Mouse (Mus musculus) heart, postnatal 0 days (tissue): Measurements from ENCODE around the gene Mpped1. TPM values are rescaled to one million over a fixed set of nuclear protein-coding genes. Genes with fewer than 3 reads are reported as not detected.

Experiments used
- ATAC-seq: fragments of 200-750 bp; cut with Nextera tagmentation; 2 replicates; pipeline ENCODE4 v1.8.0; 2017; ENCODE audit warnings: low read depth, moderate number of reproducible peaks, moderate library complexity; ENCODE audit not compliant: insufficient read depth
- DNase-seq: peaks from one replicate; pipeline ENCODE4 v3.0.0-alpha.2; 2016; ENCODE audit warnings: low spot score
- H3K27ac ChIP-seq: fragments of 300-500 bp; sonication (generic); 2 replicates; pipeline ENCODE4 v1.5.1; 2014; ENCODE audit warnings: low read depth, mild to moderate bottlenecking
- H3K27me3 ChIP-seq: fragments of 300-500 bp; sonication (generic); 2 replicates; pipeline ENCODE4 v1.6.1; 2014; ENCODE audit warnings: low read length, mixed read lengths; ENCODE audit not compliant: control insufficient read depth, insufficient read depth
- H3K36me3 ChIP-seq: fragments of 300-500 bp; sonication (generic); replicated peaks from 2 replicates; pipeline ENCODE4 v1.6.1; 2014; ENCODE audit warnings: low read length, mixed read lengths; ENCODE audit not compliant: control insufficient read depth, insufficient read depth
- H3K4me1 ChIP-seq: fragments of 300-500 bp; sonication (generic); 2 replicates; pipeline ENCODE4 v1.6.1; 2014; ENCODE audit warnings: antibody characterized with exemption; ENCODE audit not compliant: control insufficient read depth, insufficient read depth
- H3K4me2 ChIP-seq: fragments of 300-500 bp; sonication (generic); 2 replicates; pipeline ENCODE4 v1.6.1; 2014; ENCODE audit warnings: low read depth, mild to moderate bottlenecking, low read length, moderate library complexity
- H3K4me3 ChIP-seq: fragments of 300-500 bp; sonication (generic); 2 replicates; pipeline ENCODE4 v1.5.1; 2014; ENCODE audit warnings: low read depth, low read length
- H3K9ac ChIP-seq: fragments of 300-500 bp; sonication (generic); replicated peaks from 2 replicates; pipeline ENCODE4 v1.6.1; 2014; ENCODE audit warnings: low read depth, low read length, mixed read lengths
- H3K9me3 ChIP-seq: fragments of 300-500 bp; sonication (generic); replicated peaks from 2 replicates; pipeline ENCODE4 v1.6.1; 2016; ENCODE audit warnings: low read length; ENCODE audit not compliant: control insufficient read depth
- CTCF ChIP-seq: IDR thresholded peaks from 2 replicates; pipeline ENCODE4 v1.5.1; 2016; ENCODE audit warnings: antibody characterized with exemption, control low read depth, low read depth
- EP300 ChIP-seq: IDR thresholded peaks from 2 replicates; pipeline ENCODE4 v1.6.1; 2016; ENCODE audit warnings: antibody characterized with exemption, low read depth
- WGBS: fragments of 180-500 bp; shearing (Covaris S2); extraction: QIAGEN DNeasy Blood & Tissue Kit; methylation state at CpG from one replicate; pipeline ENCODE4 v1.1.7; 2014; 5-methylcytosine and 5-hydroxymethylcytosine counted together
- polyA plus RNA-seq: library from polyadenylated mRNA; unstranded; fragments of >200 nt; fragmentation: Nextera tagmentation; extraction: Ambion mirVana; gene quantifications from 2 replicates; pipeline ENCODE4 v1.2.1, GENCODE M21; 2015
- total RNA-seq: library from RNA; depleted of rRNA; stranded (reverse); fragments of >200 nt; gene quantifications from 2 replicates; pipeline ENCODE4 v1.2.3, GENCODE M21; 2014; ENCODE audit warnings: low replicate concordance

Mpped1 gene
- total and polyA plus RNA-seq, 2 experiments from 2014 or later = not detected

- peaks cover 89% of the 10 kb centered on the region for H3K27me3 ChIP-seq
- H3K9me3 ChIP-seq = no peaks in the 10 kb centered on the region
- H3K4me1 ChIP-seq = peaks cover 7% of the 10 kb centered on the region
- TF ChIP-seq EP300 = no peak
- TF ChIP-seq CTCF = no peak
- no peak for ATAC-seq
- no peak overlapping the region for H3K4me3 ChIP-seq
- no peak for DNase-seq
- H3K9ac ChIP-seq = no peak overlapping the region
- WGBS = 64% methylated on average over 8 of the region's 8 CpGs
- H3K36me3 ChIP-seq = no peaks in the 10 kb centered on the region
- no peak overlapping the region for H3K27ac ChIP-seq
- no peak overlapping the region for H3K4me2 ChIP-seq
Measured at GRCm38 (mm10) chr15:83771346-83772053, 7.8 kb upstream of the Mpped1 start.

GRCm38 (mm10) chr15:83772460-83772859, 6.8 kb upstream of the Mpped1 start:
- Histone ChIP-seq H3K27me3 (peaks cover 90% of the 10 kb centered on the region), H3K27ac (no peak overlapping the region), H3K4me3 (no peak overlapping the region), H3K9ac (no peak overlapping the region), H3K36me3 (no peaks in the 10 kb centered on the region), H3K4me1 (peaks cover 7% of the 10 kb centered on the region), H3K4me2 (no peak overlapping the region), H3K9me3 (no peaks in the 10 kb centered on the region)
- 14% methylated on average over 5 of the region's 5 CpGs for WGBS
- ATAC-seq (peak; percentile 80), DNase-seq (peak; percentile 51)
- TF ChIP-seq CTCF (no peak), EP300 (no peak)

GRCm38 (mm10) chr15:83772953-83773352, 6.3 kb upstream of the Mpped1 start:
- 36% methylated on average over 4 of the region's 4 CpGs for WGBS
- peaks cover 7% of the 10 kb centered on the region for H3K4me1 ChIP-seq
- H3K4me2 ChIP-seq = no peak overlapping the region
- H3K9me3 ChIP-seq = no peaks in the 10 kb centered on the region
- ATAC-seq (peak; percentile 50), DNase-seq (no peak)
- H3K9ac ChIP-seq = no peak overlapping the region
- peaks cover 90% of the 10 kb centered on the region for H3K27me3 ChIP-seq
- H3K27ac ChIP-seq = no peak overlapping the region
- H3K36me3 ChIP-seq = no peaks in the 10 kb centered on the region
- TF ChIP-seq CTCF (no peak), EP300 (no peak)
- H3K4me3 ChIP-seq = no peak overlapping the region

GRCm38 (mm10) chr15:83774922-83775321, 4.3 kb upstream of the Mpped1 start:
- no peak overlapping the region for H3K9ac ChIP-seq
- no peak overlapping the region for H3K4me2 ChIP-seq
- H3K4me3 ChIP-seq = no peak overlapping the region
- no peak for ATAC-seq
- H3K27me3 ChIP-seq = peaks cover 91% of the 10 kb centered on the region
- DNase-seq = no peak
- 47% methylated on average over 4 of the region's 4 CpGs for WGBS
- H3K4me1 ChIP-seq = peaks cover 7% of the 10 kb centered on the region
- no peaks in the 10 kb centered on the region for H3K9me3 ChIP-seq
- no peaks in the 10 kb centered on the region for H3K36me3 ChIP-seq
- TF ChIP-seq CTCF (no peak), EP300 (no peak)
- H3K27ac ChIP-seq = no peak overlapping the region

- no peak overlapping the region for H3K27ac ChIP-seq
- WGBS = 68% methylated on average over 6 of the region's 6 CpGs
- peaks cover 7% of the 10 kb centered on the region for H3K4me1 ChIP-seq
- ATAC-seq = no peak
- TF ChIP-seq EP300 (no peak), CTCF (no peak)
- H3K9ac ChIP-seq = no peak overlapping the region
- no peak overlapping the region for H3K4me2 ChIP-seq
- DNase-seq = no peak
- no peaks in the 10 kb centered on the region for H3K9me3 ChIP-seq
- H3K4me3 ChIP-seq = no peak overlapping the region
- H3K36me3 ChIP-seq = no peaks in the 10 kb centered on the region
- H3K27me3 ChIP-seq = peaks cover 91% of the 10 kb centered on the region
Measured at GRCm38 (mm10) chr15:83776265-83777000, 2.8 kb upstream of the Mpped1 start.
